Mouse (Mus musculus): ENCODE results near the gene Stim2.

- TF ChIP-seq CTCF (IDR thresholded peaks at IDR 0.05; ENCODE audit: low read depth), result no peak
- no peak for TF ChIP-seq EP300 (optimal IDR thresholded peaks at IDR 0.05)
Observed at GRCm38 (mm10) chr5:54118410-54119212, 120.3 kb downstream of the Stim2 start.

Measured in stomach, postnatal 0 days (tissue).